Mouse (Mus musculus) common myeloid progenitor, adult 5-6 weeks (primary cell): ENCODE data around the gene Tmem273. TPM values are rescaled to one million over a fixed set of nuclear protein-coding genes. Genes with fewer than 3 reads are reported as not detected.

Experiments used
- ATAC-seq: replicated peaks from 2 replicates; pipeline ENCODE4 v1.8.0; 2016; ENCODE audit warnings: low read depth, mild to moderate bottlenecking, moderate TSS enrichment, inconsistent platforms; ENCODE audit not compliant: poor library complexity, severe bottlenecking
- total RNA-seq: library from RNA; stranded (forward); fragments of 200-1000, 187-1606 nt; gene quantifications from 2 replicates; pipeline ENCODE4 v1.2.3, GENCODE M21; 2017

The Tmem273 gene
- total RNA-seq: 2.3 and 5.5 TPM in 2 replicates

- peak; percentile 90 for ATAC-seq
Measured at GRCm38 (mm10) chr14:32785556-32786130, at the start of gene Tmem273. TSS of gene Tmem273 (plus strand) at chr14:32785963.

GRCm38 (mm10) chr14:32736561-32736960 lies 49.2 kb upstream of the Tmem273 start:
- ATAC-seq: no peak

- ATAC-seq: no peak
Measured at GRCm38 (mm10) chr14:32738586-32738985, 47.2 kb upstream of the Tmem273 start.

- no peak for ATAC-seq
Measured at GRCm38 (mm10) chr14:32748519-32748918, 37.2 kb upstream of the Tmem273 start.

- no peak for ATAC-seq
Measured at GRCm38 (mm10) chr14:32750727-32751126, 35.0 kb upstream of the Tmem273 start.

- no peak for ATAC-seq
Measured at GRCm38 (mm10) chr14:32754286-32754685, 31.5 kb upstream of the Tmem273 start.

- peak; percentile 47; the same call in 1 of the 2 replicates for ATAC-seq
Measured at GRCm38 (mm10) chr14:32762177-32762576, 23.6 kb upstream of the Tmem273 start.

GRCm38 (mm10) chr14:32770563-32770962 lies 15.2 kb upstream of the Tmem273 start:
- no peak for ATAC-seq

- no peak for ATAC-seq
Measured at GRCm38 (mm10) chr14:32772085-32772484, 13.7 kb upstream of the Tmem273 start.

GRCm38 (mm10) chr14:32772791-32773190 lies 13.0 kb upstream of the Tmem273 start:
- ATAC-seq: peak; percentile 47; the same call in 1 of the 2 replicates

GRCm38 (mm10) chr14:32773456-32773855 lies 12.3 kb upstream of the Tmem273 start:
- ATAC-seq: no peak

GRCm38 (mm10) chr14:32776077-32776476 lies 9.7 kb upstream of the Tmem273 start:
- no peak for ATAC-seq

- ATAC-seq: no peak
Measured at GRCm38 (mm10) chr14:32778362-32778761, 7.4 kb upstream of the Tmem273 start.

- 0 out of 2 replicates have a peak, but pooled peaks have one; percentile 15 for ATAC-seq
Measured at GRCm38 (mm10) chr14:32782866-32783265, 2.9 kb upstream of the Tmem273 start.

GRCm38 (mm10) chr14:32784130-32784747 lies 1.5 kb upstream of the Tmem273 start:
- ATAC-seq: peak; percentile 43

GRCm38 (mm10) chr14:32784748-32785134 lies 1.0 kb upstream of the Tmem273 start:
- ATAC-seq: no peak

GRCm38 (mm10) chr14:32787691-32788090 lies 1.9 kb downstream of the Tmem273 start:
- ATAC-seq: no peak

- no peak for ATAC-seq
Measured at GRCm38 (mm10) chr14:32796375-32796774, 10.6 kb downstream of the Tmem273 start.

- 0 out of 2 replicates have a peak, but pooled peaks have one; percentile 3 for ATAC-seq
Measured at GRCm38 (mm10) chr14:32797803-32798202, 12.0 kb downstream of the Tmem273 start.

GRCm38 (mm10) chr14:32798355-32798754 lies 12.6 kb downstream of the Tmem273 start:
- peak; percentile 64 for ATAC-seq

GRCm38 (mm10) chr14:32800048-32800447 lies 14.3 kb downstream of the Tmem273 start:
- no peak for ATAC-seq
